Mouse (Mus musculus) bone marrow, adult 2 months (tissue): ENCODE data around the gene Zbtb9. TPM values are rescaled to one million over a fixed set of nuclear protein-coding genes. Genes with fewer than 3 reads are reported as not detected.

ENCODE experiments used
- H3K27ac ChIP-seq: fragments of 200-500 bp; 2 replicates; pipeline ENCODE4 v1.5.1; 2012; ENCODE audit warnings: low read depth, mild to moderate bottlenecking, control low read depth, inconsistent platforms, low read length; ENCODE audit not compliant: control insufficient read depth, poor library complexity, insufficient read depth
- H3K4me1 ChIP-seq: fragments of 200-500 bp; 2 replicates; pipeline ENCODE4 v1.6.1; 2011; ENCODE audit warnings: low read length; ENCODE audit not compliant: control insufficient read depth, insufficient read depth
- H3K4me3 ChIP-seq: fragments of 200-500 bp; replicated peaks from 2 replicates; pipeline ENCODE3; 2011; ENCODE audit warnings: mild to moderate bottlenecking, low read depth, low read length, control low read depth; ENCODE audit not compliant: control insufficient read depth
- CTCF ChIP-seq: fragments of 200-500 bp; IDR thresholded peaks from 2 replicates; pipeline ENCODE4 v1.5.1; 2011; ENCODE audit warnings: low read length, control low read depth; ENCODE audit not compliant: control insufficient read depth, insufficient read depth
- POLR2A ChIP-seq: fragments of 200-500 bp; IDR thresholded peaks from 2 replicates; pipeline ENCODE4 v1.6.1; 2011; ENCODE audit warnings: low read depth, mild to moderate bottlenecking, control low read depth, low read length, borderline replicate concordance; ENCODE audit not compliant: control insufficient read depth
- WGBS: fragments of 180-500 bp; shearing (Covaris S2); methylation state at CpG from one replicate; pipeline ENCODE4 v1.1.7; 2018; 5-methylcytosine and 5-hydroxymethylcytosine counted together
- polyA plus RNA-seq: library from polyadenylated mRNA; stranded (reverse); fragments of >200 nt; gene quantifications from 2 replicates; pipeline ENCODE4 v1.2.4, GENCODE M21; 2011; ENCODE audit warnings: low replicate concordance; ENCODE audit not compliant: missing spikeins, insufficient read depth, insufficient read length

Gene Zbtb9
- polyA plus RNA-seq, 1 experiment: 10.2 TPM

- H3K4me3 ChIP-seq: no peak overlapping the region
These were observed 50.4 kb downstream of the Zbtb9 start for GRCm38 (mm10) chr17:27023342-27023741.

DNA sequence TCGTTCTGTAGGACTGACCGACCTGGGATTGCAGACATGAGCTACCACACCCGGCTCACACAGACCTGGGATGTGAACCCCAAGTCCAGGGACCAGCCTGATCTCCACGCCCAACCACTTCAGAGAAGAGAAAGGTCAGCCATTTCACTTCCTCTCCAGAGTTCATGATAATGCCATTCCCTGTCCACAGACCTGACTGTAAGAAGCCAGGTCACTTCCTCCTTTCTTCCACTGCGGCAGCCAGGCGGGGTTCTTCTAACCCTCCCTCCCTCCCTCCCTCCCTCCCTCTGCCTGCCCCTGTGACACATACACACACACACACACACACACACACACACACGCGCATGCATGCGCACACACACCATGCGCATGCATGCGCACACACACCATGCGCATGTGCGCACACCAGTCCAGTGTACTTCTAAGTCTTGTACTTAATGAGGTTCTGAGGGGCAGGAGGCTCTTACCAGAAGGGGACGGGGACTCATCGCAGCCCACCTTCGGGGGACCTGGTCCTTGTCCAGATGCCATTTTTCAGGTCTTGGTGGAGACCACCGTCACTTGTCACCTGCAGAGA lies 52.4 kb downstream of the Zbtb9 start:
- H3K27ac ChIP-seq: peak overlapping the region; percentile 78
- 56% methylated on average over 17 of the region's 17 CpGs for WGBS
- TF ChIP-seq POLR2A (no peak), CTCF (no peak)
- peak overlapping the region; percentile 11 for H3K4me3 ChIP-seq
- H3K4me1 ChIP-seq: peaks cover 6% of the 10 kb centered on the region

More at GRCm38 (mm10) chr17:27023342-27023741, 50.4 kb downstream of the Zbtb9 start:
- H3K4me1 ChIP-seq: peaks cover 6% of the 10 kb centered on the region
- no peak overlapping the region for H3K27ac ChIP-seq
- WGBS: 80% methylated on average over 4 of the region's 4 CpGs
- no peak for TF ChIP-seq POLR2A
- TF ChIP-seq CTCF: no peak

DNA sequence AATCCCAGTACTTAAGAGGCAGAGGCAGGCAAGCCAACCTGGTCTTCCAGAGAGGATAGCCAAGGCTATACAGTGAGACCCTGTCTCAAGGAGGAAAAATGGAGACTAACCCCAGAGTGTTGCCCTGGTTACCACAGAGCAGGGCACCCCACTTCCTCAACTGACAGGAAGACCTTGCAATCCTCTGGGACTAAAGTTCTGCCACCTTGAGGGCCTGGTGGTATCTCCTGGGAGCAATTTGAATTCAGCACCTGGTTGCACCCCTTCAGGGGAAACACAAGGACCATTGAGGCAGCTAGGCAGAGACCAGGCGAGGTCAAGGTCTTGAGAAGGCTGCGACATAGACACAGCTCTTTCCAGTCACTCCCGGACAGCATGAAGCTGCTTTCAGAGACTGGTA lies 53.0 kb downstream of the Zbtb9 start:
- H3K4me1 ChIP-seq: peaks cover 6% of the 10 kb centered on the region
- peak overlapping the region; percentile 11 for H3K4me3 ChIP-seq
- WGBS: 62% methylated on average over 3 of the region's 3 CpGs
- no peak for TF ChIP-seq CTCF
- TF ChIP-seq POLR2A: no peak
- peak overlapping the region; percentile 64 for H3K27ac ChIP-seq

DNA sequence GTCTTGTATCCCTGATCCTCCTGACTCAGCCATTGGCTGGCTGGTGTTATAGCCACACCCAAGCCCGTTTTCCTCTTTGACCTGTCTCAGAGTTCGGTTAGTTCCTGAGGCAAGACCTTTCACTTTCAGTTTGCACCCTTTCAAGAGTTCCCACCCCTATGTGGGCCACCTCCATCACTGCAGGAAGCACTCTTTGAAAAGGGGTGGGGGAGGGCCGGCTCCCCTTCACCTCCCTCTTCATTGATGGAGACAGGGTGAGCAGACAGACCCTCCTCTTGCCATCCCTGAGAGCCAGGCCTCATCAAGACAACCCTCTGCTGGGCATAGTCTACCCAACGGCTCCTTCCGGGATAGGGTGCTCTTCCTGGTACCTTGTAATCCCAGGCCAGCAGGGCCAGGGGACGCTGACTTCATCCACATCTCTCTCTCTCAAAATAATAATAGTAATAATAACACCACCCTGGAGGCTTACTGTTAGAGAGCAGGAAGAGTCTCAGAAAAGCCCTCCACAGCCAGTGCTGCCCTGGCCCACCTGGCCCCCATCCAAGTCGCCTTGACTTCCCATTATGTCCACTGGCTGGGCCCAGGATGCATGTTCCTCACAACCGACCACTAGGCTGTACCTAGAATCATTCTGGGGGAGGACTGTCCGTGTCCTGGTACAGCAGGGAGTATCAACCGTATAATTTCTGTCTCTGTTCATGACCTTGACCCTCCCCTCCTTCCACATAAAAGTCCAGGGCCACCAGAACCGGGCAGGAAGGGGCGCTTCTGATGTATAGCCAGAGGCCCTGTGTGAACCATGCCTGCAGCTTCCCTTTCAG lies 54.7 kb downstream of the Zbtb9 start:
- under 1% methylated on average over 12 of the region's 12 CpGs for WGBS
- Histone ChIP-seq H3K27ac (peak overlapping the region; percentile 76), H3K4me1 (peaks cover 6% of the 10 kb centered on the region), H3K4me3 (peak overlapping the region; percentile 88)
- no peak for TF ChIP-seq POLR2A
- no peak for TF ChIP-seq CTCF

DNA sequence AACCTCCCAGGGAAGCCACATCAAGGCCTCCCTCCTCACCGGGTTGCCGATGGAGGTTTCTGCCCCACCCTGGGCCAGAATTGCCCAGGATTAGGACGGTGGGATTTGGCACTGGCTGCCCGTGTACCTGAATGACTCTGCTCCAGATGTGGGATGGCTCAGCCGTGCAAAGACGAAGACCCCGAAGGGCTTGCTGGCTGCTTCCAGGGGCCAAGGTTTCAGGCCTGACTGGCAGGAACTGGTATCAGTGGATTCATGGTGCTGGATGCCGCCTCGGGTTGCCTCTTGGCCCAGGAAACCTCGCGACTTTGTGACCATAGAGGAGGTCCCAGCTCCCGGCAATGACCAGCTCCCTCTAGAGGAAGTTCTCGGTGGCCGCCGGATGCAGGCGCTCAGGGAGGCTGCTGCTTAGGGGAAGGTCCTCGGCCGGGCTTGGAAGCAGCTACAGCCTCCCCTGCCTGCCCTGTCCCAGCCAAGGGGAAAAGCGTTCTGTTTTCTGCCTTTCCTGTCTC lies 55.4 kb downstream of the Zbtb9 start:
- H3K4me1 ChIP-seq: peaks cover 6% of the 10 kb centered on the region

GRCm38 (mm10) chr17:27028909-27029308 lies 55.9 kb downstream of the Zbtb9 start, which contains the start of gene Bak1:
Bak1 (minus strand) TSS chr17:27029009.
- Histone ChIP-seq H3K4me1 (peaks cover 6% of the 10 kb centered on the region), H3K4me3 (peak within 1 kb of the TSS; percentile 88), H3K27ac (peak within 1 kb of the TSS; percentile 76)
- no peak for TF ChIP-seq POLR2A
- no peak for TF ChIP-seq CTCF
- WGBS: 54% methylated on average over 4 of the region's 4 CpGs

More for the DNA sequence above, 55.4 kb downstream of the Zbtb9 start:
- TF ChIP-seq POLR2A: peak; percentile 76
- TF ChIP-seq CTCF: peak; percentile 82
- peak overlapping the region; percentile 88 for H3K4me3 ChIP-seq
- WGBS: under 1% methylated on average over 19 of the region's 19 CpGs
- H3K27ac ChIP-seq: peak overlapping the region; percentile 76

- no peak for TF ChIP-seq CTCF
- TF ChIP-seq POLR2A: no peak
- no peak overlapping the region for H3K4me3 ChIP-seq
- no peak overlapping the region for H3K27ac ChIP-seq
- peaks cover 6% of the 10 kb centered on the region for H3K4me1 ChIP-seq
- 79% methylated on average over 14 of the region's 14 CpGs for WGBS
These were observed 56.5 kb downstream of the Zbtb9 start for GRCm38 (mm10) chr17:27029431-27029830.

DNA sequence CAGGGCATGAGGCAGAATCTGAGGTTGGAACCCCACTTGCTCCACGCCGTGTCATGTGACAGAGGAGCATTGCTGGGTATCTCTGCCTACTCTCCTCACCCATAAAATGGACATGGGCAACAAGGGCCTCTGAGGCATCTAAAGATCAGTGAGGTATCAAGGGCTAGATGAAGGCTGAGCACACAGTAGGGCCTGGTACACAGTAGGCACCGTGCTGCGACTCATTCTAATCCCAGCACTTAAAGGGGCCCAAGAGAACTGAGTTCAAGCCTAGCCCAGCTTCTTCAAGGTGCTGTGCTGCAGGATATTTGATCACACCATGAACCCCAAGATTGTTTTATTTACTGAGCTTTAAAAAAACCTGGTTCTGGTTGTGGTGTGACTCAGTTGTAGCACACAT lies 57.9 kb downstream of the Zbtb9 start:
- Histone ChIP-seq H3K27ac (no peak overlapping the region), H3K4me1 (no peaks in the 10 kb centered on the region; the same call in 1 of the 2 replicates), H3K4me3 (no peak overlapping the region)
- WGBS: 91% methylated on average over 4 of the region's 4 CpGs
- TF ChIP-seq POLR2A: no peak

- no peak overlapping the region for H3K27ac ChIP-seq
- TF ChIP-seq CTCF (no peak), POLR2A (no peak)
- 71% methylated on average over 7 of the region's 7 CpGs for WGBS
- no peaks in the 10 kb centered on the region for H3K4me1 ChIP-seq
- no peak overlapping the region for H3K4me3 ChIP-seq
These were observed 59.4 kb downstream of the Zbtb9 start for GRCm38 (mm10) chr17:27032328-27032727.
